Comparison of ENCODE assay signal across 9 mouse cellular contexts in genomic region chr7:46611970-46612369, GRCm38 (mm10). TPM values are rescaled to one million over a fixed set of nuclear protein-coding genes. Genes with fewer than 3 reads are reported as not detected.
DNase-seq lines count a peak whose midpoint lies in the region; ATAC-seq lines count a peak whose summit lies in the region.
"Had no signal": no experiment of that assay in that cellular context is flagged by ENCODE, and none has a peak within 500 bp of the region (broad histone marks: within the 10 kb centered on the region; RNA-seq: fewer than 3 reads in every experiment).

No protein-coding gene starts in this region.

- no peaks in the 10 kb centered on the region for H3K9me3 ChIP-seq in forebrain, embryonic 13.5 days (replicated peaks)
- H3K9me3 ChIP-seq: megakaryocyte, embryonic 14.5 days had no signal

- 72% methylated on average over 9 of the region's 9 CpGs for WGBS in forebrain, embryonic 13.5 days

- H3K9ac ChIP-seq in forebrain, embryonic 13.5 days: no peak overlapping the region

- no peak overlapping the region for H3K4me2 ChIP-seq in forebrain, embryonic 13.5 days

- no peak overlapping the region for H3K27ac ChIP-seq in forebrain, embryonic 13.5 days

- H3K4me1 ChIP-seq in forebrain, embryonic 13.5 days: peaks cover 7% of the 10 kb centered on the region; the same call in 1 of the 2 replicates

- no peaks in the 10 kb centered on the region for H3K27me3 ChIP-seq in forebrain, embryonic 13.5 days
- H3K27me3 ChIP-seq: megakaryocyte, embryonic 14.5 days had no signal

- peaks cover 13% of the 10 kb centered on the region; the same call in 1 of the 2 replicates for H3K36me3 ChIP-seq in forebrain, embryonic 13.5 days (ENCODE audit: poor library complexity, severe bottlenecking)

- DNase-seq in gastrocnemius, adult 18-20 months (ENCODE audit: low spot score): peak; percentile 52
- DNase-seq in gastrocnemius, adult 8-10 months (ENCODE audit: low spot score in 2 of 2): no peak
- peak; percentile 55 for DNase-seq in Muller cell, postnatal 12 days (ENCODE audit: inconsistent ontology term)
- DNase-seq in cerebellum, adult 9-10 months: peak; percentile 95
- peak; percentile 83 to 87 for DNase-seq in kidney, postnatal 25 days
- DNase-seq in spleen, postnatal 36 days (ENCODE audit: low spot score in 2 of 2): no peak

- no peak for ATAC-seq in erythroid progenitor cell, adult 5-6 weeks (replicated peaks; ENCODE audit: low FRiP score, poor library complexity, severe bottlenecking)
- no peak for ATAC-seq in forebrain, embryonic 13.5 days

- no peak overlapping the region for H3K4me3 ChIP-seq in forebrain, embryonic 13.5 days
- H3K4me3 ChIP-seq: megakaryocyte, embryonic 14.5 days had no signal

RNA-seq across cellular contexts. Expression of gene Sergef, which starts 27.6 kb away (rescaled TPM):
- 1 to 10 TPM; 3.9 to 4.3 TPM for total RNA-seq in gastrocnemius, adult 18-20 months (2021)
- 1 to 10 TPM; 1.5 to 3.8 (median 3.1) TPM for total RNA-seq in gastrocnemius, adult 8-10 months (2022)
- total RNA-seq in erythroid progenitor cell, adult 5-6 weeks (2015; ENCODE audit: low replicate concordance): 4.6 TPM in 1 of 2 replicates, not detected in the other
- total RNA-seq in erythroid progenitor cell, adult 5-6 weeks (2017; ENCODE audit: low replicate concordance): 0.23 and 0.26 TPM in 2 replicates
- 25.0 and 26.6 TPM in 2 replicates for polyA plus RNA-seq in forebrain, embryonic 13.5 days (2015; fragmentation: Nextera tagmentation; extraction: Ambion mirVana)

Comparison
In these comparisons a context has a peak if more than half of its experiments do, and no peak if none do; other contexts are left out.
1. DNase-seq: peak in gastrocnemius, adult 18-20 months (single experiment), Muller cell, postnatal 12 days (single experiment), cerebellum, adult 9-10 months (single experiment) and kidney, postnatal 25 days (2 of 2); none in gastrocnemius, adult 8-10 months (0 of 2) and spleen, postnatal 36 days (0 of 2).